Mouse (Mus musculus): ENCODE measurements around the gene Adra1b. TPM values are rescaled to one million over a fixed set of nuclear protein-coding genes. Genes with fewer than 3 reads are reported as not detected.

The Adra1b gene
- polyA plus RNA-seq, 1 experiment from 2014 or later, result 7.5 TPM

DNA sequence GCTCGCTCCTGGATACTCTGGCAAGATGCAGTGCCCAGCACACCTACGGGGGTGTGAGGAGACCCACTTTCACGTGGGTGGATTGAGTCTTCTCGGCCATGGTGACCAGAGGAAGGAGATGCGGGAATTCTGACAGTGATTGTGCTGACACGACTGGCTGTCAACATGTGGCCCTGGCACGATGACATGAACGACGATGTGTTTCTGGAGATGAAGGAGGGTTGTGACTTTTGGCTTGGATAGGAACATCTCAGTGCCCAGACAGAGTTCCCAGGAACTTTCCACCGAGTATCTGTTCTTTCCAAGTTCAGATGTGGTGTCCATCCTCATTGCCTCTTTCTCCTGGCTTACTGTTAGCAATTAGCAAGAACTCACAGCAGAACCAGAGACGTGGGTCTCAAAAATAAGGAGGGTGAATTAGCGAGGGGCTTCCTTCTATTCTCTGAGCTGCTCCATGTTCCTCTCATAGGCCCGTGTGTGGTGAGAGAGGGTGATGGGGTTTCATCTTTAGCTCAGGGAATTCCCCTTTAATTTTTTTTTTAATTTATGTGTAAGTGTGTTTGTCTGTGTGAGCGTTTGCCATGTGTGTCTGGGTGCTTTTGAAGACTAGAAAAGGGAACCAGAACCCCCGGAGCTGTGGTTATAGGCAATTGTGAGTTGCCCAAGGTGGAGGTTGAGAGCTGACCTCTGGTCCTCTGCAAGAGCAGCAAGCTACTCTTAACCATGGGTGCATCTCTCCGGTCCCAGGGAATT, 11.3 kb upstream of the Adra1b start:
- Histone ChIP-seq H3K9me3 (replicated peaks; ENCODE audit: control insufficient read depth, low read length) (no peaks in the 10 kb centered on the region), H3K4me1 (ENCODE audit: control insufficient read depth, low read depth, low read length) (no peaks in the 10 kb centered on the region), H3K4me3 (ENCODE audit: low read depth, low read length) (no peak overlapping the region), H3K4me2 (ENCODE audit: low read depth, low read length) (no peak overlapping the region), H3K9ac (ENCODE audit: low read depth, low read length) (no peak overlapping the region), H3K27me3 (ENCODE audit: control insufficient read depth, insufficient read depth, low read depth, low read length) (no peaks in the 10 kb centered on the region), H3K27ac (ENCODE audit: low read length) (no peak overlapping the region), H3K36me3 (ENCODE audit: control insufficient read depth, insufficient read depth) (no peaks in the 10 kb centered on the region)
- WGBS (ENCODE audit: insufficient replicate concordance), result 69% methylated on average over 16 of the region's 16 CpGs
- no peak for ATAC-seq (ENCODE audit: low read depth)

DNA sequence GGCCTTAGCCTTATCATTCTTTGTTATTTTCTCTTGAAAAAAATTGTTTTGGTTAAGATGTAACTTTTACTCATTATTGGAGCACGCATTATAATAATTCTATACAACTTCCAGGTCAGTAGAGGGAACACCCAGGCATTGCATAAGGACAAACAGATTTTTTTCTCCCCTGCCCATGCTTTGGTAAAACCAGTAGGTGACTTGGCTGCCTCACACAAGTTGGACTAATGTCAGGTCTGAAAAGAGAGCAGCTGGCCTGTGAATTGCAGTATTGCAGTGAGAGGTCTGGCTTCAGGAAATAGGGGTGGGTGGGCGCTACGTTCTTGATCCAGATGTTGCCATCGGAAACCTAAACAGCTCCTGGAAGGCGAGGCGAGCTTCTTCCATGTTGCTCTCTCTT, 10.6 kb upstream of the Adra1b start:
- Histone ChIP-seq H3K9me3 (replicated peaks; ENCODE audit: control insufficient read depth, low read length) (no peaks in the 10 kb centered on the region), H3K4me3 (ENCODE audit: low read depth, low read length) (no peak overlapping the region), H3K4me2 (ENCODE audit: low read depth, low read length) (no peak overlapping the region), H3K36me3 (ENCODE audit: control insufficient read depth, insufficient read depth) (no peaks in the 10 kb centered on the region), H3K27ac (ENCODE audit: low read length) (0 out of 2 replicates have a peak overlapping the region, but pooled peaks have one; percentile 6), H3K27me3 (ENCODE audit: control insufficient read depth, insufficient read depth, low read depth, low read length) (no peaks in the 10 kb centered on the region), H3K9ac (ENCODE audit: low read depth, low read length) (no peak overlapping the region), H3K4me1 (ENCODE audit: control insufficient read depth, low read depth, low read length) (no peaks in the 10 kb centered on the region)
- no peak for ATAC-seq (ENCODE audit: low read depth)
- WGBS (ENCODE audit: insufficient replicate concordance), result 65% methylated on average over 6 of the region's 6 CpGs

DNA sequence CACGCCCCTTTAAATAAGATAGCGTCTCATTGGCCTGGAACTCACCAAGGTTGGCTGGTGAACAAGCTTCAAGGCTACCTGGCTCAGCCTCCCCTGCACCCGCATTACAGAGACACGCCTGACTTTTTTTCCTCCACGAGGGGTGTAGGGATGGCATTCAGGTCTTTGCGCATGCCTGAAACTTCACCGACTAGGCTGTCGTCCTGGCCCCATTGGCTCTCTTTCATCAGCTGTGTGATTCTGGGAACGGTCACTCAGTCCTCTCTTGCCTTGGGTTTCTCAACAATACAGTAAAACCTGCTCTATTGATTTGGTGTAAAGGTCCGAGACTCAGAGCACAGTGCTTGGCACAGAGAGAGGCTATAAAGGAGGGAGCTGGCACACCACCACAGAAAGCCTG, 2.3 kb upstream of the Adra1b start:
- 58% methylated on average over 10 of the region's 10 CpGs for WGBS (ENCODE audit: insufficient replicate concordance)

DNA sequence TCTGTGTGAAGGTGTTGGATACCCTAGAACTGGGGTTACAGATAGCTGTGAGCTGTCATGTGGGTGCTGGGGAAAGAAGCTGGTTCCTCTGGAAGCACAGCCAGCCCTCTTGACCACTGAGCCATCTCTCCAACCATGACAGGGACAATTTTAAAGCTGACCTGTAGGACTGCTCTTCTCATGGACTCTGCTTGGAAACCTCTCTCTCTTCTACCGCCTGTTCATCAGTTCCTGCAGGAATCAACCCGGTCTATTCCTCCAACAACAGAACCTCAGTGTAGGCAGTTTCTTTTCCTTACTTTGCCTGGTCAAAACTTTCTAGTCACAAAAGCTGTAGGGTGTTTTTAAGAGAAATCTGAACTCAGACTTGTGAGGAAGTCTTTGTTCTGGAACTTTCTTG, 1.3 kb downstream of the Adra1b start:
- Histone ChIP-seq H3K36me3 (ENCODE audit: control insufficient read depth, insufficient read depth) (no peaks in the 10 kb centered on the region), H3K27me3 (ENCODE audit: control insufficient read depth, insufficient read depth, low read depth, low read length) (no peaks in the 10 kb centered on the region), H3K4me3 (ENCODE audit: low read depth, low read length) (peak overlapping the region; percentile 41), H3K9ac (ENCODE audit: low read depth, low read length) (no peak overlapping the region), H3K27ac (ENCODE audit: low read length) (no peak overlapping the region), H3K9me3 (replicated peaks; ENCODE audit: control insufficient read depth, low read length) (no peaks in the 10 kb centered on the region), H3K4me1 (ENCODE audit: control insufficient read depth, low read depth, low read length) (no peaks in the 10 kb centered on the region), H3K4me2 (ENCODE audit: low read depth, low read length) (peak overlapping the region; percentile 33)
- WGBS (ENCODE audit: insufficient replicate concordance), result 56% methylated on average over 2 of the region's 2 CpGs
- no peak for ATAC-seq (ENCODE audit: low read depth)

More for the DNA sequence above, 2.3 kb upstream of the Adra1b start:
- no peak overlapping the region for H3K9ac ChIP-seq (ENCODE audit: low read depth, low read length)
- H3K36me3 ChIP-seq (ENCODE audit: control insufficient read depth, insufficient read depth), result no peaks in the 10 kb centered on the region
- no peaks in the 10 kb centered on the region for H3K9me3 ChIP-seq (replicated peaks; ENCODE audit: control insufficient read depth, low read length)
- ATAC-seq (ENCODE audit: low read depth), result no peak
- no peak overlapping the region for H3K4me3 ChIP-seq (ENCODE audit: low read depth, low read length)
- no peak overlapping the region for H3K27ac ChIP-seq (ENCODE audit: low read length)
- no peak overlapping the region for H3K4me2 ChIP-seq (ENCODE audit: low read depth, low read length)
- no peaks in the 10 kb centered on the region for H3K4me1 ChIP-seq (ENCODE audit: control insufficient read depth, low read depth, low read length)
- no peaks in the 10 kb centered on the region for H3K27me3 ChIP-seq (ENCODE audit: control insufficient read depth, insufficient read depth, low read depth, low read length)

DNA sequence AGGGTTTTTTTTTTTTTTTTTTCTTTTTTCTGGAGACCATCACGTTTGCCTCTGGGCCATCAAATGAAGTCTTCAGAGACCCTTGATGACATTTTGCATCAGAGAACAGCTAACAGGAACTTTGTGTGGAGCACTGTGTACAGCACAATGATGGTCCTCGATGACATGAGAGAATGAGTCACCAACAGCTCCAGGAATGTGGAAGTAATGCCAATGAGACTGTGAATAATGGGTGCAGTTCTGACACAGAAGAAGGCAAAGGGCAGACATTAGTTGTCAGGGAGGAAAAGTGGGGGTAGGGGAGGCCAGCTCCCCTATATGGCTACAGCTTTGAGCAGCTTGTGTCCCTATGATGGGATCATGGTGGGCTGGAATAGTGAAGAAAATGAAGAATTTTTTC, 5.7 kb downstream of the Adra1b start:
- H3K4me3 ChIP-seq (ENCODE audit: low read depth, low read length), result no peak overlapping the region
- peaks cover 4% of the 10 kb centered on the region for H3K4me1 ChIP-seq (ENCODE audit: control insufficient read depth, low read depth, low read length)
- H3K9me3 ChIP-seq (replicated peaks; ENCODE audit: control insufficient read depth, low read length), result no peaks in the 10 kb centered on the region
- 36% methylated on average over 2 of the region's 2 CpGs for WGBS (ENCODE audit: insufficient replicate concordance)
- no peak overlapping the region for H3K9ac ChIP-seq (ENCODE audit: low read depth, low read length)
- no peaks in the 10 kb centered on the region for H3K36me3 ChIP-seq (ENCODE audit: control insufficient read depth, insufficient read depth)
- no peak for ATAC-seq (ENCODE audit: low read depth)
- H3K4me2 ChIP-seq (ENCODE audit: low read depth, low read length), result no peak overlapping the region
- no peak overlapping the region for H3K27ac ChIP-seq (ENCODE audit: low read length)
- H3K27me3 ChIP-seq (ENCODE audit: control insufficient read depth, insufficient read depth, low read depth, low read length), result no peaks in the 10 kb centered on the region

DNA sequence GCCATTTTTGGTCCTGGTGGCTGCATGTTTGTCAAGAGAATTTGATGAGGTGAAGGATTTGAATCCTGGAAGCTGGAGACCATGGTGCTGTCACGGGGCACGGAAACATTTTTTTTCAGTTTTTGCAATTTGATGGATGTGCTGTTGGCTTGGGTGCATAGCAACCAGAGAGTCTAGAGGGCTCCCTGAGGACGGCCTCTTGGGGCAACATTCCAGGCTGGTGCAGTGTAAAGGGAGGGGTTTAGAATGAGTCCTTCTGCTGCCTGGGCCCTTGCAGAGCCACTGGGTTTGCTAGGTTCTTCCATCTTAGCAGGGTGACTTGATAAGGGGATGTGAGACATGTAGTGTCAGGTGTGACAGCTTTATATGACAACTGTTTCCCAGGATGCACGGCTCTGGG, 8.5 kb downstream of the Adra1b start:
- H3K4me1 ChIP-seq (ENCODE audit: control insufficient read depth, low read depth, low read length), result peaks cover 4% of the 10 kb centered on the region
- 53% methylated on average over 4 of the region's 4 CpGs for WGBS (ENCODE audit: insufficient replicate concordance)
- H3K27ac ChIP-seq (ENCODE audit: low read length), result no peak overlapping the region; the same call in 1 of the 2 replicates
- H3K4me3 ChIP-seq (ENCODE audit: low read depth, low read length), result no peak overlapping the region
- H3K4me2 ChIP-seq (ENCODE audit: low read depth, low read length), result no peak overlapping the region
- no peak overlapping the region for H3K9ac ChIP-seq (ENCODE audit: low read depth, low read length)
- no peak for ATAC-seq (ENCODE audit: low read depth)
- no peaks in the 10 kb centered on the region for H3K9me3 ChIP-seq (replicated peaks; ENCODE audit: control insufficient read depth, low read length)
- H3K27me3 ChIP-seq (ENCODE audit: control insufficient read depth, insufficient read depth, low read depth, low read length), result no peaks in the 10 kb centered on the region
- no peaks in the 10 kb centered on the region for H3K36me3 ChIP-seq (ENCODE audit: control insufficient read depth, insufficient read depth)

DNA sequence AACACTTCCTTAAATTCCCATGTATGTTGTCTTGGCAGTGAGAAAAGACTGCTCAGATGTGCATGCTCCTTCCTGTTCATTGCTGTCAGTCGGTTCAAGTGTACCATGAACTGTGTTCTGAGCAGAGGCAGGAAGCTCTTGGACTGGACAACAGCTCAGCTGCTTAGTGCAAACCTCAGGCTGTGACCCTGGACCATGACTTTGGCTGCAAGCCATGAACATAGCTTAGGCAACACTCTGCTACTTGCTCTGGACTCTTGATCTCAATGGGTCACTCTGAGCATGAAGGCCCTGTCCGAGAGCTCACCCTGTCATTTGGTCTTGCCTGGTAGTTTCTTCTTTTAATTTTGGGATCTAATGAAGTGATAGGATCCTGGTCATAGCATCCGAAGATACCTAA, 9.6 kb downstream of the Adra1b start:
- no peak overlapping the region for H3K9ac ChIP-seq (ENCODE audit: low read depth, low read length)
- no peak overlapping the region for H3K4me3 ChIP-seq (ENCODE audit: low read depth, low read length)
- no peaks in the 10 kb centered on the region for H3K9me3 ChIP-seq (replicated peaks; ENCODE audit: control insufficient read depth, low read length)
- WGBS (ENCODE audit: insufficient replicate concordance), result 46% methylated on average over 3 of the region's 3 CpGs
- peak overlapping the region; percentile 67 for H3K27ac ChIP-seq (ENCODE audit: low read length)
- H3K4me1 ChIP-seq (ENCODE audit: control insufficient read depth, low read depth, low read length), result peaks cover 4% of the 10 kb centered on the region
- no peaks in the 10 kb centered on the region for H3K27me3 ChIP-seq (ENCODE audit: control insufficient read depth, insufficient read depth, low read depth, low read length)
- no peak overlapping the region for H3K4me2 ChIP-seq (ENCODE audit: low read depth, low read length)
- H3K36me3 ChIP-seq (ENCODE audit: control insufficient read depth, insufficient read depth), result no peaks in the 10 kb centered on the region
- ATAC-seq (ENCODE audit: low read depth), result peak; percentile 92

DNA sequence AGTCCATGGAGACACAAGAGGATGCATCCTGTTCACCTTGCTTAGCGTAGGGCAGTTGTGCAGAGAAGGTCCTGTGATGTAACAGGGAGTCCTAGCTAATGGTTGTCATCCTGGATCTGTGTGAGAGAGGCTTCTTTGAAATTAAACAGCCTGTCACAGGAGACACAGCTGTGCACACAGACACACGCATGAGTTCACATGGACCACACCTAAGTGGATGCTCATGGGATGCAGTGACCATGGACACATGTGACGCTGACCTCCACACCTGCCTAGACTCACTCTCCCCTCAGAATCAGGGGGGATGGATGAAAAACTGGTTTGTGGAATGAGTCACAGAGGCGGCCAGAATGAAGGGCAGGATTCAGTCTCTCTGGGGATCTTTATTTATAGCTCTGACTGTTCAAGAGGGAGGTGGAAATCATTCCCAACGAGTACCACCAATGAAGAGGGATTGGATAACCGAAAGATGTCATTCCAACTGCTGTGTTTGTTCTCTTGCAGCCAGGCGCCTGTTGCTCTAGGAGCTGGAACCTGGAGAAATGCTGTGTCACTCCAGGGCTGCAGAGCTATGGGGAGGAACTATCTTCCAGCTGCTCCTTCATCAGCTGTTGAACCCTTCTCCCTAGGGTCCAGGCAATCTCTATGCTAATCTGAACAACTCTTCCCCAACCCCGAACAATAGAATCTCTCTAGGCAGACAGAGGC, 11.6 kb downstream of the Adra1b start:
- Histone ChIP-seq H3K27me3 (ENCODE audit: control insufficient read depth, insufficient read depth, low read depth, low read length) (no peaks in the 10 kb centered on the region), H3K27ac (ENCODE audit: low read length) (no peak overlapping the region), H3K4me2 (ENCODE audit: low read depth, low read length) (no peak overlapping the region), H3K9ac (ENCODE audit: low read depth, low read length) (no peak overlapping the region), H3K4me3 (ENCODE audit: low read depth, low read length) (no peak overlapping the region), H3K4me1 (ENCODE audit: control insufficient read depth, low read depth, low read length) (peaks cover 4% of the 10 kb centered on the region), H3K36me3 (ENCODE audit: control insufficient read depth, insufficient read depth) (no peaks in the 10 kb centered on the region), H3K9me3 (replicated peaks; ENCODE audit: control insufficient read depth, low read length) (no peaks in the 10 kb centered on the region)
- 47% methylated on average over 8 of the region's 8 CpGs for WGBS (ENCODE audit: insufficient replicate concordance)
- no peak for ATAC-seq (ENCODE audit: low read depth)

DNA sequence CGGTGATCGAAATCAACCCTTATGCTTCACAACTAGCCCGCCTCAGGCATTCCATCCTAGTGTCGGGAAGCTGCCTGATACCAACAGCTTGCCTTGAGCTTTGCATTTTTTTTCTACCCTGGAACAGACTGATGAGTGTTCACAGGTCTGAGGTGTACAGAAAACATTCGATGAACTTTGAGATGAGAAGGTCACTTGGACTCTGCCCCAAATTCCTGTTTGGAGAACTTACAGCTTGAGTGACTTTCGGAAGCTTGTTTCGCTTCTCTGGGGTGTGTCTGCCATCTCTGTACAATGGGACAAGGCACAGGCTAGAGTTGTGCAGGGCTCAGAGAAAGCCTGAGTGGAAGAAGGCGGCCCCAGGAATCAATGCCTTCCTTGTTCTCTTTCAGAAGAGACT, 12.3 kb downstream of the Adra1b start:
- 57% methylated on average over 8 of the region's 8 CpGs for WGBS (ENCODE audit: insufficient replicate concordance)
- Histone ChIP-seq H3K4me2 (ENCODE audit: low read depth, low read length) (no peak overlapping the region), H3K27me3 (ENCODE audit: control insufficient read depth, insufficient read depth, low read depth, low read length) (no peaks in the 10 kb centered on the region), H3K36me3 (ENCODE audit: control insufficient read depth, insufficient read depth) (no peaks in the 10 kb centered on the region), H3K9ac (ENCODE audit: low read depth, low read length) (no peak overlapping the region), H3K4me3 (ENCODE audit: low read depth, low read length) (no peak overlapping the region), H3K27ac (ENCODE audit: low read length) (no peak overlapping the region; the same call in 1 of the 2 replicates), H3K4me1 (ENCODE audit: control insufficient read depth, low read depth, low read length) (peaks cover 4% of the 10 kb centered on the region), H3K9me3 (replicated peaks; ENCODE audit: control insufficient read depth, low read length) (no peaks in the 10 kb centered on the region)
- ATAC-seq (ENCODE audit: low read depth), result no peak

Data from liver, embryonic 16.5 days (tissue).